Mouse (Mus musculus) mesoderm, embryonic 11.5 days (tissue): ENCODE data around the gene Snx32.

Experiments
- DNase-seq: peaks from one replicate; pipeline ENCODE4 v3.0.0-alpha.2; 2012; ENCODE audit warnings: low read depth, low spot score

Gene Snx32

GRCm38 (mm10) chr19:5457746-5458442 is 52.4 kb downstream of the Snx32 start, which contains the start of gene Ccdc85b:
Gene Ccdc85b (minus strand): TSS chr19:5457894.
- no peak for DNase-seq

- DNase-seq, result peak; percentile 92
Measured at GRCm38 (mm10) chr19:5456922-5457745, 53.2 kb downstream of the Snx32 start.

DNA sequence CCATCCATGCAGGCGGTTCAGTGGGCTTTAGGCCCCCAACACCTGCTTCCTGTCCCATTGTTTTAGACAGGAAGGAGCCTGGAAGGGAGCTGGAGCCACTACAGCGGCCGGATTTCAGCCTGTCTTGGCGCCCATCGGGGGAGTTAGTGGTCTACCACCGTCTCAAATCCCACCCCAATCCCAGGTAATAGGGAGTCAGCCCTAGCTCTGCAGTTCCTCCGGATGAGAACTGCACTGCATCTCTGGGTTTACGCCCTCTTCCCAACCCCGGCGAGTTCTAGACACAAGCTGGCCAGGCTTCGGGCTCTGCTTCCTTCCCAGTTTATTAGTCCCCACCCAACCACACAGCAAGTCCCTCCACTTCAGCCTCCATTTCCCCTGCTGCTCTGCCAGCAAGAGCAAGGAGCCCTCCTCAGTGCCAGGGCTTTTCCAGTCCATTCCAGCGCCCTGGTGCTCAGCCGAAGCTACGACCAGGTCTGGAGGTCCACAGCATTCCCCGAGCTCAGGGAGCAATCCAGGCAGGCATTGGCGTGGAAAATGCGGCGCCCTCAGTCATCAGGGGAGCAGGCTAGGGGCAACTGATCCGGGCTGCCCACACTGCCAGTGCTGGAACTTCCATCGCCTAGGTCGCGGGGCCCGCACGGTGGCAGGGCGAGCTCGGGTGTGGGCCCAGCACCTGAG is 54.0 kb downstream of the Snx32 start:
- peak; percentile 7 for DNase-seq

DNA sequence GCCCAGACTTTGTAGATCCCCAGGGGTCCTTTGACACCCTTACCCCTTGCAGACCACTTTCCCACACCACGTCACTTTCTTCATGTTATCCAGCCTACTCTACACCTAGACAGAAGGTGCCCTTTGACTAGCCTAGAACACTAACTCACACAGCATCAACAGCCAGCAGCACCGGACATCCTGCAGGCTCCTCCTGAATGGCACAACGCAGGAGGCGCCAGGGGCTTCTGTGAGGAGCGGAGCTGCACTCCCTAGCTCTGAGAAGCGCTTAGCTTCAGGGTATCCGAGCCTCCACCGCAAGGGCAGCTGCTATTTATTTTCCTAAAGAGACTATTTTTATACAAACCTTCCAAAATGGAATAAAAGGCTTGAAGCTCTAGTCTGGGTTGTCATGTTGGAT is 54.8 kb downstream of the Snx32 start:
- no peak for DNase-seq

GRCm38 (mm10) chr19:5455037-5455436 is 55.3 kb downstream of the Snx32 start:
- DNase-seq, result no peak

DNA sequence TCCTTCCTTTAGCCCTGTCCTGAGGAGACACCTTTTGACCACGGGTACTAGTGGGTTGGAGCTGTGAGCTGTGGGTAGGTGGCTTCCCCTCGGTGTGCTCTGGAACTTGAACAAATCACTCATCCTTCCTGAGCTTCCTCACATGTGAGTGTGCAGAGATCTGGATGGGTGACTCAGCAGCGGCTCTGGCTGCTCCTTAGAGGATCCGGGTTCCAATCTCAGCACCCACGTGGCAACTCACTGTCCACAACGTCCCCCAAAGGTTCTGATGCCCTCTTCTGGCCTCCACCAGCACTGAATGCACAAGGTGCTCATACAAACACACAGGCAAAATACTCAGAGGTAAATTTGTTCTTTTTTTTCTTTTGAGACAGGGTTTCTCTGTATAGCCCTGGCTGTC is 58.6 kb downstream of the Snx32 start:
- no peak for DNase-seq

DNA sequence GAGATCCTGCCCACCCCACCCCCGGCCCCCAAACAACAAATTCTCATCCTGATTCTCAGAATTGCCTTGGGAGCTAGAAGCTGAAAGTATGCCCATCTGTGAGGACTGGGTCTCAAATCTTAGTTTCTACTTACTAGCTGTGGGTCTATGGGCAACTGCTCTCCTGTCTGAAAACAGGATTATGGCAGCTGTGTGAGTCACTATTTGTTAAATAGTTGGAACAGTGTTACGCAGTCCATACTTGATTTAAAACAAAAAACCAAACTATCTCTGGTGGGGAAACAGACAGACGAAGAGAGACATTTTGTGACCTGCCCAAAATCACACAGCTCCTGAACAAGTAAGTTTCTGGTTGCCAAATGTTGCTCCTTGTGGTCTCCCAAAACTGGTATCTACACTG is 60.7 kb downstream of the Snx32 start:
- DNase-seq, result no peak

GRCm38 (mm10) chr19:5448354-5449150 is 61.8 kb downstream of the Snx32 start:
- no peak for DNase-seq

- no peak for DNase-seq
Measured at GRCm38 (mm10) chr19:5447515-5448353, 62.6 kb downstream of the Snx32 start, which contains the start of gene Fosl1. Gene Fosl1 (plus strand): TSS chr19:5447547.

DNA sequence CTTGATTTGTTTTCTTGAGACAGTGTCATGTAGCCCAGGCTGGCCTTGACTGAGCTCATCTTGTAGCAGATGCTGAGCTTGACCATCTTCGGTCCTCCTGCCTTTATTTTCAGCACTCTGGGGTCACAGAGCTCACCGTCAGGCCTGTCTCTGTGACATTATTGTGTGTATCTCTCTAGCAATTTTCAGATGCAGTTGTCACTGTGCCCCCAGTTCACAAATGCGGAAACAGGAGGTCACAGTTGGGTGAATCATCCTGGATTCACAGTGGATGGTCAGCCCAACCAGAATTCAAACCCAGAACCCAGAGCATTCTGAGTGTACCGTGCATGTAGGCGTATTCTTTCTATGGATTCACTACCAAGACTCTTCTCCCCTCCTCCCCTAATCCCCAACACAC is 64.6 kb downstream of the Snx32 start:
- no peak for DNase-seq

- DNase-seq, result no peak
Measured at GRCm38 (mm10) chr19:5444954-5445353, 65.4 kb downstream of the Snx32 start.

DNA sequence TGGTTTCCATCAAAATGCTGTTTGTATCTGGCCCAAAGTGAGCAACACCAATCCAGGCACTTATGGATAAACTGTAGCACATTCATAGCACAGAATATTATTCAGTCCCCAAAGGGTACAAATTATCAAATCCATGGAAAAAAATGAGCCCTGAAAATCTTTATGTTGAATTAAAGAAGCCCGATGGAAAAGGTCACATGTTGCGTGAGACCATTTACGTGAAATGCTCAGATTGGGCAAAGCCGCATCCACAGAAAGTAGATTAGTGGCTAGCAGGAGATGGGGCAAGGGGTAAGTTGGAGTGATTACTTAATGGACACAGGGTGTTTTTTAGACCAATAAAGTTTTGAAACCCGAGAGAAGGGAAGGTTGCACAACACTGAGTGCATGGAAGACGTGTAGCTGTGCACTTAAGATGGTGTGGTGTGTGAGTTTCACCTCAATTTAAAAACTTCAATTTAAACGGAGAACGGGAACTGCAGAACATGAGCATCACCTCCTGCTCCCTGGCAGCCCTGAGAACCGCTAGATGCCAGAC is 65.9 kb downstream of the Snx32 start:
- no peak for DNase-seq
